Mouse (Mus musculus): ENCODE measurements at regions not wholly inside any gene's neighbourhood (a gene's known extent, or its start where the extent isn't known, plus 50 kb on each side); places are given as distances from the start of the nearest gene placed in this dataset.

- TF ChIP-seq CTCF (IDR thresholded peaks at IDR 0.05; ENCODE audit: low read depth) (no peak), EP300 (optimal IDR thresholded peaks at IDR 0.05) (no peak)
Observed at GRCm38 (mm10) chr13:103417256-103417655, 83.0 kb upstream of the Mast4 start.
